Mouse (Mus musculus): ENCODE data around the gene Cpne8.
A peak's percentile ranks its signal among the peaks of the same experiment; 100 is the strongest.

Gene Cpne8

GRCm38 (mm10) chr15:90678985-90679759 is at the start of gene Cpne8:
Gene Cpne8 (minus strand): TSS chr15:90679432.
- DNase-seq: peak; percentile 38 to 63

- no peak for DNase-seq
Measured at GRCm38 (mm10) chr15:90717717-90718116, 38.5 kb upstream of the Cpne8 start.

- no peak for DNase-seq
Measured at GRCm38 (mm10) chr15:90709296-90709695, 30.1 kb upstream of the Cpne8 start.

- DNase-seq: no peak
Measured at GRCm38 (mm10) chr15:90704314-90704713, 25.1 kb upstream of the Cpne8 start.

- DNase-seq: no peak
Measured at GRCm38 (mm10) chr15:90703502-90704232, 24.4 kb upstream of the Cpne8 start.

- DNase-seq: no peak
Measured at GRCm38 (mm10) chr15:90686770-90687169, 7.5 kb upstream of the Cpne8 start.

GRCm38 (mm10) chr15:90679760-90680579 is 738 bp upstream of the Cpne8 start:
- DNase-seq: peak; percentile 69 to 81

- peak; percentile 13 to 14 for DNase-seq
Measured at GRCm38 (mm10) chr15:90678488-90678887, 744 bp downstream of the Cpne8 start.

GRCm38 (mm10) chr15:90669494-90669893 is 9.7 kb downstream of the Cpne8 start:
- no peak for DNase-seq

- DNase-seq: no peak
Measured at GRCm38 (mm10) chr15:90666893-90667292, 12.3 kb downstream of the Cpne8 start.

GRCm38 (mm10) chr15:90664615-90665014 is 14.6 kb downstream of the Cpne8 start:
- DNase-seq: no peak

GRCm38 (mm10) chr15:90663631-90664030 is 15.6 kb downstream of the Cpne8 start:
- DNase-seq: no peak

- no peak for DNase-seq
Measured at GRCm38 (mm10) chr15:90660723-90661122, 18.5 kb downstream of the Cpne8 start.

- DNase-seq: no peak
Measured at GRCm38 (mm10) chr15:90658053-90658452, 21.2 kb downstream of the Cpne8 start.

- no peak for DNase-seq
Measured at GRCm38 (mm10) chr15:90656521-90656920, 22.7 kb downstream of the Cpne8 start.

GRCm38 (mm10) chr15:90647011-90647577 is 32.1 kb downstream of the Cpne8 start:
- no peak for DNase-seq

GRCm38 (mm10) chr15:90646326-90646725 is 32.9 kb downstream of the Cpne8 start:
- no peak for DNase-seq

GRCm38 (mm10) chr15:90645828-90646227 is 33.4 kb downstream of the Cpne8 start:
- DNase-seq: no peak

GRCm38 (mm10) chr15:90624201-90624600 is 55.0 kb downstream of the Cpne8 start:
- DNase-seq: no peak

GRCm38 (mm10) chr15:90622005-90622404 is 57.2 kb downstream of the Cpne8 start:
- no peak for DNase-seq

- DNase-seq: no peak
Measured at GRCm38 (mm10) chr15:90619736-90620135, 59.5 kb downstream of the Cpne8 start.

GRCm38 (mm10) chr15:90616116-90616798 is 63.0 kb downstream of the Cpne8 start:
- DNase-seq: no peak
